Mouse (Mus musculus): ENCODE data around the gene Gm20481. TPM values are rescaled to one million over a fixed set of nuclear protein-coding genes. Genes with fewer than 3 reads are reported as not detected.
"Not testable (repeated sequence)": the region's sequence is repeated elsewhere in the genome, so short reads cannot be mapped to it uniquely, and the experiment has no call there.

Gm20481 gene
- polyA plus RNA-seq, 1 experiment from 2014 or later, result not detected

DNA sequence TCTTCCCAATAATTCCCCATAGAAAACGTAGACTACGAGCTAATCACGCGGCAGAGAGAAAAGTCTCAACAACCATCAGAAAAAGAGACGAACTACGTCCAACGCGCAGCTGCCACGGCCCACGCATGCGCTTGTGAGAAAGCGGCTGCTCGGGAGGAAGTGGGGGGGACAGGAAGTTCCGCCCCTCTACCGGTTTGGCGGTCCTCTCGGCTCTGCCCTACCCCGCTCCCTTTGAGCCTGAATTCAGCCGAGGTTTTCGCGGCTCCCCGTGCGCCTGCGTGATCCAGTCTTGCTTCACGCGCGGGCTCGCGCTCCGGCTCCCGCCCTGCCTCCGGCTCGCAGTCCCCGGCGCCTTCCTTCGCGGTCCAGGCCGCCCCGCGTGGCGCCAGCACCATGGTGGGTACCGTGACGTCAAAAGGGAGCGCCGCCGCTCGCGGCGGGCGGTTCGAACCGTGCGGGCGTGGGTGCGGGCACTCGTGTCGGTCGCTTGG, 12.0 kb downstream of the Gm20481 start, which contains the start of gene Lsm2:
TSS of gene Lsm2 (plus strand) at position 173 of the 491 bp plus-strand sequence.
- WGBS, result under 1% methylated on average over 58 of the region's 58 CpGs

DNA sequence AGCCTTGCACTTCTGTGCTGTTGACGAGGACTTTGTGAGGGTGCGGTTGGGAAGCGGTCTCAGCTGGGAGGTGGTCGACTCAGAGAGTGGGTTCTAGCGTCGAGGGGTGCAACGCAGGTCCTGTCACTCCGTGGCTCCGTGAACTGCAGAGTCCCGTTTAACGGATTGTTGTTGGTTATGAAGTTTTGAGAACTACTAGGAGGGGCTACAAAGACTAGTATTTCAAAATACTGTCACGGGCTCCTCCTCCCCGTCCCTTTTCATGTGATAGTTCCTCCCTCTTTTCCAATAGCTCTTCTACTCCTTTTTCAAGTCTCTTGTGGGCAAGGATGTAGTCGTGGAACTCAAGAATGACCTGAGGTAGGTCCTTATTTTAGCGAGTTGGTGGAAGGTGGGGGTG, 12.6 kb downstream of the Gm20481 start:
- Histone ChIP-seq H3K4me2 (replicated peaks; ENCODE audit: low read depth) (peak overlapping the region; percentile 91), H3K4me1 (replicated peaks; ENCODE audit: control insufficient read depth, insufficient read depth, low read length) (no peaks in the 10 kb centered on the region), H3K27me3 (replicated peaks; ENCODE audit: control insufficient read depth, insufficient read depth, low read length) (no peaks in the 10 kb centered on the region), H3K36me3 (ENCODE audit: control insufficient read depth, insufficient read depth) (peaks cover 17% of the 10 kb centered on the region), H3K4me3 (ENCODE audit: low read depth, low read length) (peak overlapping the region; percentile 73), H3K27ac (ENCODE audit: low read depth, low read length) (peak overlapping the region; percentile 93), H3K9ac (ENCODE audit: low read depth, low read length) (peak overlapping the region; percentile 72), H3K9me3 (ENCODE audit: control insufficient read depth) (no peaks in the 10 kb centered on the region)
- peak; percentile 8; the same call in 1 of the 2 replicates for ATAC-seq
- under 1% methylated on average over 15 of the region's 15 CpGs for WGBS
- no peak for TF ChIP-seq CTCF (IDR thresholded peaks at IDR 0.05; ENCODE audit: low read depth)

More for the DNA sequence above, 12.0 kb downstream of the Gm20481 start, which contains the start of gene Lsm2:
- Histone ChIP-seq H3K9ac (ENCODE audit: low read depth, low read length) (peak within 1 kb of the TSS; percentile 72), H3K4me1 (replicated peaks; ENCODE audit: control insufficient read depth, insufficient read depth, low read length) (no peaks in the 10 kb centered on the region), H3K4me2 (replicated peaks; ENCODE audit: low read depth) (peak within 1 kb of the TSS; percentile 91), H3K9me3 (ENCODE audit: control insufficient read depth) (no peaks in the 10 kb centered on the region), H3K4me3 (ENCODE audit: low read depth, low read length) (peak within 1 kb of the TSS; percentile 73), H3K36me3 (ENCODE audit: control insufficient read depth, insufficient read depth) (peaks cover 17% of the 10 kb centered on the region), H3K27ac (ENCODE audit: low read depth, low read length) (peak within 1 kb of the TSS; percentile 93), H3K27me3 (replicated peaks; ENCODE audit: control insufficient read depth, insufficient read depth, low read length) (no peaks in the 10 kb centered on the region)
- ATAC-seq, result peak; percentile 87
- TF ChIP-seq CTCF (IDR thresholded peaks at IDR 0.05; ENCODE audit: low read depth), result peak; percentile 17; the same call in 1 of the 2 replicates

DNA sequence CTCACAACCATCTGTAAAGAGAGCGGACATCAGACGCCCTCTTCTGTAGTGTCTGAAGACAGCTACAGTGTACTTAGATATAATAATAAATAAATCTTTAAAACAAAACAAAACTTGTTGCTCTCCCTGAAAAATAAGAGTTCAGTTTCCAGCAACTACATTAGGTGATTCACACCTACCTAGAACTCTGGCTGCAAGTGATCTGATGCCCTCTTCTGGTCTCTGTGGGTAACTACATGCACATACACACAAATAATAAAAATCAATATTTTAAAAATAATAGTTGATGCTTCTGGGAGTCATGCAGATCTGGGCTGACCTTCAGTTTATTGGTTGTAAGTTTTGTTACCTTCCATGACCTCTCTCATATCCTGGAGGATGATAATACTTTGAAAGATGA, 14.5 kb downstream of the Gm20481 start:
- no peak overlapping the region for H3K4me3 ChIP-seq (ENCODE audit: low read depth, low read length)
- TF ChIP-seq CTCF (IDR thresholded peaks at IDR 0.05; ENCODE audit: low read depth), result peak; percentile 82
- H3K27me3 ChIP-seq (replicated peaks; ENCODE audit: control insufficient read depth, insufficient read depth, low read length), result no peaks in the 10 kb centered on the region
- 69% methylated on average over 2 of the region's 2 CpGs for WGBS
- no peak overlapping the region for H3K27ac ChIP-seq (ENCODE audit: low read depth, low read length)
- no peak for ATAC-seq
- no peaks in the 10 kb centered on the region for H3K9me3 ChIP-seq (ENCODE audit: control insufficient read depth)
- peaks cover 17% of the 10 kb centered on the region for H3K36me3 ChIP-seq (ENCODE audit: control insufficient read depth, insufficient read depth)
- no peak overlapping the region for H3K4me2 ChIP-seq (replicated peaks; ENCODE audit: low read depth)
- no peak overlapping the region for H3K9ac ChIP-seq (ENCODE audit: low read depth, low read length)
- no peaks in the 10 kb centered on the region for H3K4me1 ChIP-seq (replicated peaks; ENCODE audit: control insufficient read depth, insufficient read depth, low read length)

DNA sequence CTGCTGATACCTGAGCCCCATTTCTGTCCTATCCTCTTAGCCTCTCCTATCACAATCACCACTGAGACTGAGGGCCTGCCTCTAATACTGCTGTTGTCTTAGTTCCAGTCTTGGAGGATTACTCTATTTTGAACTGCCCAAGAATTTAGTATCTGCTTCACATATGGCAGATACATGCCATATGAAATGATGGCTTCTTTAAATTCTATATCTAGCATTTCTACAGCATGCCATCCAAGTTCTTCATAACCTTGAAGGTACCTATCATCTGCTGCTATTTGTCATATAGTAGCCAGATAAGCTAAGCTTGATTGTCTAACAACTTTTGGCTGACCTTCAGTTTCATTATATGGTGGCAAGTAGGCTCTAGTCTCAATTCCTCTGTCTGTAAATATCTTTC, 25.0 kb downstream of the Gm20481 start:
- no peak for ATAC-seq
- no peaks in the 10 kb centered on the region for H3K9me3 ChIP-seq (ENCODE audit: control insufficient read depth)

DNA sequence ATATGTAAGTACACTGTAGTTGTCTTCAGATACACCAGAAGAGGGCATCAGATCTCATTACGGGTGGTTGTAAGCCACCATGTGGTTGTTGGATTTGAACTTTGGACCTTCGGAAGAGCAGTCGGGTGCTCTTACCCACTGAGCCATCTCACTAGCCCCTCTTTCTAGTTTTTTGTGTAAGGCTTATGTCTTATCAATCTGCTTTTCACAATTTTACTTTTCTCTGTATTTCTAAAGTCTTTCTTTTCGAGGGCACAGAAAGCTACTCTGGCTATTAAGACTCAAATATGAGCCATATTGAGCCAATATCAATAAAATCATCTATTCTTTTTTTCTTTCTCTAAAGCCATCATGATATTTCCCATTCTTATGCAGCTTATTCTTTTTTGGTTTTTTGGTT, 25.5 kb downstream of the Gm20481 start:
- not testable (repeated sequence) for H3K4me2 ChIP-seq (replicated peaks; ENCODE audit: low read depth); H3K27ac ChIP-seq (ENCODE audit: low read depth, low read length); ATAC-seq; H3K36me3 ChIP-seq (ENCODE audit: control insufficient read depth, insufficient read depth); H3K9me3 ChIP-seq (ENCODE audit: control insufficient read depth); H3K4me1 ChIP-seq (replicated peaks; ENCODE audit: control insufficient read depth, insufficient read depth, low read length); H3K4me3 ChIP-seq (ENCODE audit: low read depth, low read length); H3K9ac ChIP-seq (ENCODE audit: low read depth, low read length); H3K27me3 ChIP-seq (replicated peaks; ENCODE audit: control insufficient read depth, insufficient read depth, low read length)
- peak; percentile 26 for TF ChIP-seq CTCF (IDR thresholded peaks at IDR 0.05; ENCODE audit: low read depth)
- 63% methylated on average over 4 of the region's 4 CpGs for WGBS

More for the DNA sequence above, 25.0 kb downstream of the Gm20481 start:
- peaks cover 8% of the 10 kb centered on the region; the same call in 1 of the 2 replicates for H3K4me1 ChIP-seq (replicated peaks; ENCODE audit: control insufficient read depth, insufficient read depth, low read length)
- TF ChIP-seq CTCF (IDR thresholded peaks at IDR 0.05; ENCODE audit: low read depth), result no peak
- no peak overlapping the region for H3K27ac ChIP-seq (ENCODE audit: low read depth, low read length)
- H3K36me3 ChIP-seq (ENCODE audit: control insufficient read depth, insufficient read depth), result peaks cover 3% of the 10 kb centered on the region; the same call in 1 of the 2 replicates
- no peaks in the 10 kb centered on the region for H3K27me3 ChIP-seq (replicated peaks; ENCODE audit: control insufficient read depth, insufficient read depth, low read length)
- no peak overlapping the region for H3K4me2 ChIP-seq (replicated peaks; ENCODE audit: low read depth)
- H3K4me3 ChIP-seq (ENCODE audit: low read depth, low read length), result no peak overlapping the region
- H3K9ac ChIP-seq (ENCODE audit: low read depth, low read length), result no peak overlapping the region

DNA sequence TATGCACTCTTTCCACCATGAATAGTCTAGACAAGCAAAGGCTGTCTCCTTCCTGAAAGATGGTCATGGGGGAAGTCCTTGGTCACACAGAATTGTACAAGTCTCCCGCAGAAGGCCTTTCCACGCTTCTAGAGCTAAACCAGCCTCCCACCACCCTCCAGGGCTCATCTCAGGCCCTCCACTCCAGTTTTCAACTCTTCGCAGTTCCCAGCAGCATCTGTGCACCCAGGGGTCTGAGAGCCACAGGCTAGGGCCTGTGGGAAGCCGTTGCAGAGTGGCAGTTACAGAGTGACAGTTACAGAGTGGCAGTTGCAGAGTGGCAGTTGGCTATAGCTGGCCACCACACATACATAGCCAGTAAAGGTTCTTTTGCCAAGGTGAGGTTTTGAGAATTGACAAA, 26.2 kb downstream of the Gm20481 start:
- not testable (repeated sequence) for H3K27ac ChIP-seq (ENCODE audit: low read depth, low read length); H3K27me3 ChIP-seq (replicated peaks; ENCODE audit: control insufficient read depth, insufficient read depth, low read length); H3K4me3 ChIP-seq (ENCODE audit: low read depth, low read length); H3K36me3 ChIP-seq (ENCODE audit: control insufficient read depth, insufficient read depth); H3K4me1 ChIP-seq (replicated peaks; ENCODE audit: control insufficient read depth, insufficient read depth, low read length); H3K9ac ChIP-seq (ENCODE audit: low read depth, low read length); H3K9me3 ChIP-seq (ENCODE audit: control insufficient read depth); H3K4me2 ChIP-seq (replicated peaks; ENCODE audit: low read depth); ATAC-seq
- WGBS, result 95% methylated on average over 4 of the region's 4 CpGs

Data from intestine, postnatal 0 days (tissue).